Mouse (Mus musculus) heart, postnatal 14 days (tissue): ENCODE results near the gene Hnrnpu. TPM values are rescaled to one million over a fixed set of nuclear protein-coding genes. Genes with fewer than 3 reads are reported as not detected.
"Not testable (repeated sequence)": the region's sequence is repeated elsewhere in the genome, so short reads cannot be mapped to it uniquely, and the experiment has no call there.

Source experiments
- DNase-seq, 2 experiments: peaks; one replicate each; pipeline ENCODE4 v3.0.0; 2021 to 2022
- intact Hi-C: fragments of 180-260 bp; cut with DNase I; formaldehyde crosslinking; loops from one replicate; pipeline ENCODE4 v1.15.1; 2025
- total RNA-seq, 2 experiments: library from RNA; stranded (reverse); gene quantifications; 2 replicates each; pipeline ENCODE4 v1.2.3; 2021

Gene Hnrnpu
- total RNA-seq, 2 experiments from 2014 or later = 212 to 218 TPM

DNA sequence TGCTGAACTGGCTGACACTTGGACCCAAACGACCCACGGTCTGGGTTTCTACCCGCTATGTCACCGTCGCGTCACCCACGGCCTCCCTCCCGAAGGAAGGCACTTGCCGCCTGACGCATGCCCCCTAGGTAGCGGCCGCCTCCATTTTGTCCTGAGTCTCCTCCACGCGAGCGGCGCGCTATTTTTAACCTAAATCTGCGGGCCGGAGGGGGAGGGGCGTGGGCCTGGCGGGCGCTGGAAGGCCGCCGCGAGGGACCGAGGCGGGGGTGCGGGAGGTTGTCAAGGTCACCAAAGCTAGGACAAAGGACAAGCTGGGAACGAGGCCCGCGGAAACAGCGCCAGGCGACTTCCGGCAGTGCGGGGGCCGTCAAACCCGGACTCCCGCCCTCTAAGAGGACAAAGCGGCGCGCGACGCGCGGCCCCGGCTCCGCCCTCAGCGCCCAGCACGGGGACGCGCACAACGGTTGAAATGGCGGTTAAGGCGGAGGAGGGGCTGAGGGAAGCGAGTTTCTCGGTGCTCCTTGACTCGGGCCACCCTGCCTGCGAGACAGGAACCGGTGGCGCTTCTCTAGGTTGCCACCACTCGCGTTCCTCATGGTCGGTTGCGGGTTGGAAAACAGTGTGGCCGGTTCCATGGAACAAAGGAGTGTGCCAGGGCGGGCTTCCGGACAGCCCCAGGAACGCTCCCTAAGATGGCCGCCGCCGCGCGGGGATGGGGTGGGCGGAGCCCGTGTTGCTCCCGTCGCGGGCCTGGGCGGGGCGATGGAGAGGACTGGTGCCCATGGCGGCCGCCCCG lies 19.0 kb downstream of the Hnrnpu start, which contains the start of gene Cox20:
TSS of gene Cox20 (plus strand) at position 742 of the 796 bp plus-strand sequence.
- DNase-seq = peak; percentile 97 to 98
- intact Hi-C loops = loop anchor here (1.0 to 10.0 kb wide), 4 partner anchors 18 to 524 kb away; partner anchors contain the start of genes Adss, Desi2 and Efcab2

DNA sequence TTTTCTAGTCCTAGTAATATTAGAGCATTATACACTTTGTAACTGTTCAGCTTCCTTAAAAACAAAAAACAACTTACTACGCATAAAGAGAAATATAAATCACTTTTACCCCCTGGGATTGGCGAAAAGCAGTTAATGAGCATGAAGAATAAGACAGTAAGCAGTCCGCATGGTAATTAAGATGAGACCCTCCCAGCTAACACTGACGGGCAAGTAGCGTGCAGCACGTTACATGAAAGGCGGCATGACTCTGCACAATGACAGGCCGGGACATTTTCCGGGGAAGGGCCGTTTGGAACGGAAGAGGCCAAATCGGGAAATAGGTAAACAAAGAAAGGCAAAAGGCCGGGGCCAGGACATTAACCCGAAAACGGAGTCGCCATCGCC lies 19.6 kb downstream of the Hnrnpu start:
- intact Hi-C loops = loop anchor here (2.0 to 10.0 kb wide), 3 partner anchors 89 to 523 kb away; partner anchors contain the start of genes Adss, Desi2 and Efcab2
- no peak for DNase-seq

DNA sequence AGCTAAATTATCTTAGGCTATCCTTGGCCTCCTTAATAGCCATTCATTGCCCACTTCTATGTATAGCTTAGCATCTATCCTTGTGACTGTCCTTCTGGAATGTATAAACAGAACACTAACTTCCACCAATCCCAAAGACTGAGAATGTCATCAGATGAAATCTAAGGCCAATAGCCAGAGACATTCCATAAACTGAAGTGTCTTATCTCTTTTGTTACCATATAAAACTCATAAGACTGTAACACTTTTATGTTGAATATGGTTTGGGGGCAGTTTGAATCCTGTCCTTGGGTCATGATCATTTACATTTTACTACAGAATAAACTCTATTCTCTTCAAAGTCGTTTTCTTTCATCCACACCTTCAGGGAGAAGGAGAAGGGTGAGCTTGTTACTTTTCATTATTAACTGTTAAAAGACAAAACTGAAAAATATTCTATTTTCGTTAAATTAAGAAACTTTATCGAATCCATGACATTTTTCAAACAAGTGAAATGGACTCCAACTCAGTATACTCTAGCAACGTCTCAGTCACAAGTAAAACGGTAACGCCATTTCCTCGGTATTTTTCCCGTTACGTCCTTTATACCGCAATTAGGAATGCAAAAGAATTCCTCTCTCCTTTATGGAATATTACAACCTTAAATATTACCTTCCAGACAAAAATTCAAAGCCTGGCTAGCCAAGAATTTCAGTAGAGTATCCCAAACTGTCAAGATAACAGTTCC lies 20.2 kb downstream of the Hnrnpu start:
- DNase-seq = no peak
- intact Hi-C loops = loop anchor here (2.0 to 10.0 kb wide), 3 partner anchors 89 to 523 kb away; partner anchors contain the start of genes Adss, Desi2 and Efcab2

DNA sequence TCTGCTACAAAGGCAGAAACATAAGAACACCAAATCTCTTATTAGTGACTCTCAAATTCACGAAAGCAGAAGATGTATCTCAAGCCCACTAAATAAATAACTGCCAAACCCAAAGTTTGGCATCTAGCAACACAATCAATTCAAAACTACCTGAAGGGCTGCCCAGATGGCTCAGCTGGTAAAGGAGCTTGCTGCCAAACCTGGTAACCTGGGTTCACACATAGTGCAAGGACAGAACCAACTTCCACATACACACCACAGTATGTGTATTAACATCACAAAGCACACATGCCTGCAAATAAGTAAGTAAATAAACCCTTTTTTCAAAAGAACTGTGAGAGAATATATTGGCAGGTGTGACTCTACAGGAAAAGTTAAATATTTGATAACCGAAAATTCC lies 23.4 kb downstream of the Hnrnpu start:
- intact Hi-C loops = loop anchor here (5.0 to 10.0 kb wide), 2 partner anchors 33 to 519 kb away; partner anchors contain the start of gene Adss
- no peak for DNase-seq

DNA sequence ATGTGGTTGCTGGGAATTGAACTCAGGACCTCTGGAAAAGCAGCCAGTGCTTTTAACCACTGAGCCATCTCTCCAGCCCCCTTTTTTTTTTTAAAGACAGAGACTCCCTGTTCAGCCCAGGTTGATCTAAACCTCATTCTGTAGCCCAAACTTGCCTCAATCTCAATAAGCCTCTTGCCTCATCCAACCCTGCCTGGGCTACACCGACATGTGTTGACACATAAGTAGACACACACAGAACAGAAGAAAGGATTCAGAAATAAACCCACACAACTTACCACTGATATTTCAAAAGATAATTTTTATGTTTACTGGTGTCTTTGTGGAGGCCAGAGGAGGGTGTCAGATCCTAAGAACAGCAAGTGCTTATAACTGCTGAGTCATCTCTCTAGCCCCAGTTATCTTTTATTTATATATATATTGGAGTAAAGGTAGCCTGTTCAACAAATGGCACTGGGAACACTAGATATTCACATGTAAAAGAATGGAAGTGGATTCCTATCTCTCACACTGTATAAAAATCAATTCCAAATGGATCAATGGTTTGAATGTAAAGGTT lies 24.5 kb downstream of the Hnrnpu start:
- DNase-seq = no peak
- intact Hi-C loops = loop anchor here (5.0 to 10.0 kb wide), 2 partner anchors 34 to 518 kb away; partner anchors contain the start of gene Adss

DNA sequence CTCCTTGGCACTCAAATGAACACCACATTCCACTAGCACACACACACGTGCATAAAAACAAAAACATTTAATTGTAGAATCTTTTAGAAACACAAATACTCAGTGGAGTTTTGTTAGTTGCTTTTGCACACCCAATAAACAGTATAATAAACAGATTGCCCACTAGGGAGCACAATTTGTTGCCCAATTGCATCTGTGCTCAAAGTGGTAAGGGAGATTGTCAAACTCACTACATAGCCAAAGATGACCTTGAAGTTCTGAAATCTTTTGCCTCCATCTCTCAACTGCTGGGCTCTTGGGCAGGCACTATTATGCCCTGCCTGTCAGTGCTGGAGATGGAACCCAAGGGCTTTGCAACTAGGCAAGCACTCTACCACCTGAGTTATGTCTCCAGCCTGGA lies 27.5 kb downstream of the Hnrnpu start:
- intact Hi-C loops = loop anchor here (1.0 to 10.0 kb wide), 3 partner anchors 37 to 515 kb away; partner anchors contain the start of gene Adss
- DNase-seq = no peak

DNA sequence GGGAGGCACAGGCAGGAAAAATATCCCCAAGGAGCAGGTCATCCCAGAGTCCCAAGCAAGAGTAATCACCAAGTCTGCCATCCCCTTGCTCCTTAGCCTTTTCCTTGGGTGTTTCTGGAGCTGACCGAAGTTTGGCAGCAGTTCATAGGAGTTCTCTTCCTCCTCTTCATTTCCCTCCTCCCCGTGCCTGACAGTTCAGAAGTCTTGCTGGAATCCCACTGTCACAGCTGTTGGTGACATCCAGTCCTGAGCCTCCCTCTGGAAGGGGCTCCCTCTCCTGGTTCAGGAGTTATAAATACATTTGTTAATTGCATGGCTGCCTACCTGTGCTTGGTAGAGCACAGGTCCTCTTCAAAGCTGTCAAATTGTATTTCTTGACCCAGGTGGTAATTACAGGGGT lies 28.1 kb downstream of the Hnrnpu start:
- DNase-seq = no peak
- intact Hi-C loops = loop anchor here (10.0 kb wide), 2 partner anchors 325 to 365 kb away; partner anchors contain the start of gene Catspere2

DNA sequence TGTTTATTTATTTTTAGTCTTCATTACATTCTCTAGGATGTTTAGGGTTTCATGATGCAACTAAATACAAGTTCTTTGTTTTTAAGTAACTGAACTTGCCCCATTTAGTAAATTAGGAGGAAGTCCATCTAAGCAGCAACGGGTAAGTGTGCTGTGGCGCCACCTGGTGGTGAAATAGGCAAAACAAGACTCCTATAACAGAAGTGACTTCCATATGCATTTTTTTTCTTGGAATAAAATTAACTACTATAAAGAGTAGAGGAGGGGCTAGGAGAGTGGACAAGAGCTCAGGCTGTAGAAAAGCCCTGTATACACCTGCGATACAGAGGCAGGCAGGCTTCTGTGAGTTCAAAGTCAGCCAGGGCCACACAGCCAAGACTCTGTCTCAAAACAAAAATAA lies 34.2 kb downstream of the Hnrnpu start:
- intact Hi-C loops = loop anchor here (10.0 kb wide), 2 partner anchors 319 to 359 kb away; partner anchors contain the start of gene Catspere2
- peak; percentile 81 to 86 for DNase-seq

DNA sequence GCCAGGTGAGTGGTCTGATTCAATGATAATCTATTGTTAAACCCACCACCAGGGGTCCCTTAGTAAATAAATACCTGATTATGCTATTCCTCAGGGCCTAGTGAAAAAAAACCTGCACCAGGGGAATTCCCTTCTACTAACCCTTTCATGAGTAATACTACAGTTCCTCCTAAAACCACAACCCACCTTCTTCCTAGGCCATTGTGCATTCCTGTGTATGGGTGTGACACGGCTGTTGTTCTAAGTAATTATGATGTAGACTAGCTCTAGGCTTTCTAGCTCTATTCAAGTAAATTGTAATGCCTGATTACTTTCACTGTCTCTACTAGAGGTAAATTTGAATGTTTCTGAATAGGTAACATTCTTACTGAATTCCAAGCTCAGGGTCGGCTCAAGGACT lies 36.3 kb downstream of the Hnrnpu start:
- DNase-seq = not testable (repeated sequence)
- intact Hi-C loops = loop anchor here (10.0 kb wide), 2 partner anchors 316 to 356 kb away; partner anchors contain the start of gene Catspere2

DNA sequence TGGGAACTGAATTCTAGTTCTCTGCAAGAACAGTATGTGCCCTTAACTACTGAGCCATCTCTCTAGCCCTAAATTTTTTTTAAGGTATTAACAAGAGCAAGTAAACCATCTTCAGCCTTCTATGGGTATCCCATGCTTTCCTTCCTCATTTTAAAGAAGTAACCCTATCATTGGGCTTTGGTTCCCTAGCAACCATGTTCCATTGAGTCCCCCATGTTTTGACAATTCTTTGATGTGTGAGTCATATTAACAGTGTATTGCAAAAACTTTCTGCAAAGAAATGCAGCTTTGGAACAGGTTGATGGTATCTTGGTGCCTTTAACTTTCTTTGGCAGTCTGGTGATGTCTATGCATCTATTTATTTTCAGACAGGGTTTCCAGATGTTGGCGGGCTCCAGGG lies 43.5 kb downstream of the Hnrnpu start:
- intact Hi-C loops = no loop called here
- no peak for DNase-seq

DNA sequence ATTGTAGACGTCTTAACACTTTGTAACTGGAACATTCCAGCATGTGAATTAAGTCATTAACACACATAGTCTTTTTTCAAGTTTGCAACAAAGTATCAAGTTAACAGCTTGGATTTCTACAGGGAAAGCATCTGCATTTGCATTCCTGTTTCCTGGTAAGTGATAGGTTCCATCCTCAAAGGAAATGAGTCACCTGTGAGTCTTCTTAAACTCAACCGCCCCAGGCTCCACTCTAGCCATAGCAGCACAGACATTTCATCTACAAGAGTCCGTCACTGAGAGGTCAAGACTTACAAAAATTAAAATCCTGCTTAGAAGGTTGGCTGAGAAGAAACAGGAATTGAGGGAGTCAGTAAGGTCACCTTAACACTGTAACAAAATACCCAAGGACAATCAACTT lies 45.9 kb downstream of the Hnrnpu start:
- intact Hi-C loops = no loop called here
- no peak for DNase-seq

DNA sequence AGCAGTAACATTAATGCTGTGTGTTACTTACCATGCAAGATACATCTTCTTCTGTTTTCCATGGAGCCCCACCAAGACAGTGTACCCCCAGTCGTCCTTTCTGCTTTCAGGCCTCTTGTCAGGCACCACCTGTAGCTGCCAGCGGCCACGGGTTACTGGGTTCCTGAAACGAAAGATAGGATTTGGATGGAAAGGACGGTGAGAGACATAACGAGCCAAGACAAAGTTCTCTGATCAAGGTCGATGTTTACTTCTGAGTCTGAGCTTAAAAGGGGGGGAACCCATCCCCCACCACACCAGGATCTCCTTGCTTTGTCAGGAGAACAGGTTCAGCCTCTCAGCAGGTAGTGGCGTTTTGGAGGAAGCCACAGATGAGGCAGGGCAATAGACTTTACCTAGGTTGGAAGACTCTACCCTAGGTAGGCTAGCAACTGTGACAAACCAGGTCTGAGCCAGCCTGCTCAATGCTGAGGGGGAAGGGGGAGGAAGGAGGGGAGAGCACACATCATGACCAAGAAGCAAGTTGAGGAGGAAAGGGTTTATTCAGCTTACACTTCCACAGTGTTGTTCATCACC lies 49.9 kb downstream of the Hnrnpu start:
- intact Hi-C loops = no loop called here
- DNase-seq = no peak

DNA sequence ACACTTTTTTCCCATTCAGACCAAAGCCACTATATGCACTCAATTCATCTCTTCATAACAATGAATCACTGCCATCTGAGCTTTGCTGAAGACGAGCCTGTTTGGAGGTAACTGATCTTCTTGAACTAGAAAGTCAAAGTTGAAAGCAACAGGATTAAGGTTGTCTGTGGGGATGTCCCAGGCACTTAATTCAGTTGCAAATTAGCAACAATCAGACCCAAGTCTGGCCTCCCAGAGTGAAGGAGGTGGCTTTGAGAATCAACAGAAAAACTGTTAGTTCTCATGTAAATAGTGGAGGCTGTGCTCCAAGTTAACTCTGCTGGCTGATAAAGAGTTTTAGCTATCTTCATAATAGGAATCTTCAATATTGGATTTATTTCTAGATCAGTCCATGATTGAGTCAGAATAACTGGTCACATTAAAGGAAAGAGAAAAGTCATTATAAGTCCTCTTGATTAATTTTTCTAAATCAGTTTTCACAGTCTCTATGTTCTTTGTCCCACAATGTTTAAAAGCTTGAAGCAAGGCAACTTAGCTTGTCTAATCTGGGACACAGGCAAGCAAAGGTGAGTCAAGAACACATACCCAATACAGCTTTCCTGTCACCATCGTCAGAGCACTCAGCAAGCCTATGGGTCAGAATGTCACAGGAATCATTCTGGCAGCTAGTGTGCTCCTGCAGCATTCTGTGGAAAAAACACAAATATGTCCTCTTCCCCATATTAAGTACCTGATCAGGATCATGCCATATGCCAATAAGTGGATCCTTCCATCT lies 53.5 kb downstream of the Hnrnpu start:
- no peak for DNase-seq
- intact Hi-C loops = loop anchor here (5.0 kb wide), 1 partner anchor 37 kb away; no protein-coding TSS in a partner anchor

DNA sequence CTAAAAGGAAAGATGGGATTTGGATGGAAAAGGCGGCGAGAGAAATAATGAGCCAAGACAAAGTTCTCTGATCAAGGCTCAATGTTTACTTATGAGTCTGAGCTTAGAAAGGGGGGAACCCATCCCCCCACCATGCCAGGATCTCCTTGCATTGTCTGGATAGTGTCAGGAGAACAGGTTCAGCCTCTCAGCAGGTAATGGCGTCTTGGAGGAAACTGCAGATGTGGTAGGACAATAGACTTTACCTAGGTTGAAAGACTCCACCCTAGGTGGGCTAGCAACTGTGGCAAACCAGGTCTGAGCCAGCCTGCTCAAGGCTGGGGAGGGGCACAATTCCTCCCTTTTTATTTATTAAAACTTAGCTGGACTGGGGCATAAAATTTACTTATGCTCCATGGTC lies 54.3 kb downstream of the Hnrnpu start:
- not testable (repeated sequence) for DNase-seq
- intact Hi-C loops = loop anchor here (5.0 kb wide), 1 partner anchor 36 kb away; no protein-coding TSS in a partner anchor

DNA sequence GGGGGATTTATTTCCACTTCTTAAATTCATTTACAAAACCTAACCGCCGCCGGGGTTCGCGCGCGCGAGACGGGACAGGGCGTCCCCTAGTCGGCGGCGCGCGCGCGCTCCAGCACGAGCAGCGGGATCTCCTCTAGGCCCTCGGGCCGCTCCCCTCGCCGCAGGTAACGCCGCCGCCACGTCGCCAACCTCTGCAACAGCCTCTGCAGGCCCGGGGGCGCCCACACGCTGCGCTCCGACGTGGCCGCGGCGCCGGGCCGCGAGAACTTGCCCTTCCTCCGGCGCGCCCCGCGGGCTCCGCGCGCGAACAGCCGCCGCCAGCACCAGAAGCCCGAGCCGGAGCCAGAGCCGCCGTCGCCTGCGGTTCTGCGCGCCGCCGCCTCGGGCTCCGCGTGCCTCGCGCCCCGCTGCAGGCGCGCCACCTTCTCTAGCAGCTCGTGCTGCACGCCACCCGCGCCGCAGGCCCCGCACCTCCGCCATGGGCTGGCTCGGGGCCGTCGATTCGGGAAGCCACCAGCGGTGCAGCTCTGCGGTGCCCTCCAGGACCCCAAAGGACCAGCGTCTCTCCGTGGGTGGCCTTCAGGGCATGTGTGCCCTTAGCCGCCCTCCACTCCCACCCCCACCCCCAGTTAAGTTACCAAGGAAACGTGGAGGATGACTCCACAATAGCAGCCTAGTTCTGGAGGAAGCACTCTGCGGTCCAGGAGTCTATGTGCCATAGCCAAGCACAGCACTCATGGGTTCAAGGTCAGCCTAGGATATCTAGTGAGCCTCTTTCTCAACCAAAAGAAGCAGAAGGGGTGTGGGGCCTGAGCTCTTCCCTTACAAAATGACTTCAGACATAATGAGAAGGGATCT lies 61.3 kb downstream of the Hnrnpu start:
- peak; percentile 65 to 73 for DNase-seq

DNA sequence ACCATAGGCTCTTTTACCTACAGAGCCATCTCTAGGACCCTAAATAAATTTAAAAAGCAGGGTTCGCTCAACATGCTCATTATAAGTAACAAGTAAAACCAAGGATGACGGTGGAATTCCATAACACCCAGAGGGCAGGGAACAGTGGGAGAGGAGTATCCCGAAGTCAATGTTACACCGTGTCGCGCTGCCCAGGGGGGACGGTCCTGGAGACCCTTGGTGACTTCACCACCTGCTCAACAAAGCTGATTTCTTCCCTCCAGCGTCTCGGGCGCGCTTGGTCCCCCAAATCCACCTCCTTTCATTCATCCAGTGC lies 61.9 kb downstream of the Hnrnpu start:
- intact Hi-C loops = no loop called here

More for the DNA sequence above, 61.3 kb downstream of the Hnrnpu start:
- intact Hi-C loops = no loop called here

DNA sequence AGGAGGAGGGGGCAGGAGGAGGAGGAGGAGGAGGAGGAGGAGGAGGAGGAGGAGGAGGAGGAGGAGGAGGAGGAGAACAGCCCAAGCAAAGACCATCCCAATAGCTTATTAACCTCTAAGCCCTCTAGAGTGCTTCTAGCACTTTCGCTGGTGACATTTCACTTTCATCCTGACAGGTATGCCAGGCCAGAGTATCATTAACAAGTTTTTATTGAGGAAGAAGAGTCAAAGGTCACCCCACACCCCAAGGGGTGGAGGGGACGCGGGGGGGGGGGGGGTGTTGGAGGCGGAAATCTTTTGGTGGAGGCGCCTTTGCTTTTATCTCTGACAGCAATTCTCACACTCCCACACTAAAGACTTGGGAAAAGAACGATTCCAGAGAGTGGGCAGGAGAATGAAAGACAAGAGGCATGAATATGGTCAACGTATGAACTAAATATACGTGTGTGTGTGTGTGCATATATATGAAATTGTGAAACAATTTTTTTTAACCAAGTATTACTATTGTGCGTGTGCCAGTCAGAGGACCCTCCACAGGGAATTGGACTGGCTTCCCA lies 62.3 kb downstream of the Hnrnpu start:
- no peak for DNase-seq
- intact Hi-C loops = no loop called here

More for the DNA sequence above, 61.9 kb downstream of the Hnrnpu start:
- no peak for DNase-seq
